Mouse (Mus musculus) myocyte (in vitro differentiated cells): ENCODE data around the gene Ankle2.

ENCODE experiments used
- CEBPB ChIP-seq: IDR thresholded peaks from 2 replicates; pipeline ENCODE4 v1.6.1; 2011; ENCODE audit warnings: mild to moderate bottlenecking, moderate library complexity; ENCODE audit not compliant: poor library complexity, insufficient read depth, severe bottlenecking
- E2F4 ChIP-seq: IDR thresholded peaks from one replicate; pipeline ENCODE4 v1.6.1; 2011; ENCODE audit warnings: mild to moderate bottlenecking, control low read depth, moderate library complexity; ENCODE audit not compliant: insufficient read depth
- MAX ChIP-seq: IDR thresholded peaks from one replicate; pipeline ENCODE4 v1.6.1; 2011; ENCODE audit warnings: low read depth, mild to moderate bottlenecking, control low read depth
- MYOD1 ChIP-seq, 3 experiments: IDR thresholded peaks; one replicate each; pipeline ENCODE4 v1.6.1; 2011; ENCODE audit warnings: control low read depth in 2 of 3, low read depth in 2 of 3, mild to moderate bottlenecking in 2 of 3, moderate library complexity in 1 of 3; ENCODE audit not compliant: insufficient read length in 2 of 3, control insufficient read depth in 1 of 3
- MYOG ChIP-seq, 3 experiments: IDR thresholded peaks; one replicate each; pipeline ENCODE4 v1.6.1; 2011; ENCODE audit warnings: control low read depth in 2 of 3, low read depth in 2 of 3, mild to moderate bottlenecking in 2 of 3; ENCODE audit not compliant: insufficient read length in 2 of 3, control insufficient read depth in 1 of 3, insufficient read depth in 1 of 3
- POLR2A ChIP-seq: IDR thresholded peaks from one replicate; pipeline ENCODE4 v1.6.1; 2011; ENCODE audit warnings: low read depth, mild to moderate bottlenecking, control low read depth, moderate library complexity; ENCODE audit not compliant: insufficient read length
- POLR2AphosphoS2 ChIP-seq: IDR thresholded peaks from one replicate; pipeline ENCODE4 v1.6.1; 2011; ENCODE audit warnings: low read depth, control low read depth; ENCODE audit not compliant: insufficient read length
- SRF ChIP-seq: IDR thresholded peaks from one replicate; pipeline ENCODE4 v1.6.1; 2011; ENCODE audit warnings: low read depth; ENCODE audit not compliant: control insufficient read depth, insufficient read length
- TCF12 ChIP-seq: IDR thresholded peaks from one replicate; pipeline ENCODE4 v1.6.1; 2011; ENCODE audit warnings: mild to moderate bottlenecking, control low read depth; ENCODE audit not compliant: poor library complexity, insufficient read depth, severe bottlenecking
- TCF3 ChIP-seq: IDR thresholded peaks from one replicate; pipeline ENCODE4 v1.6.1; 2011; ENCODE audit warnings: low read depth, control low read depth; ENCODE audit not compliant: insufficient read length
- USF1 ChIP-seq: IDR thresholded peaks from one replicate; pipeline ENCODE4 v1.6.1; 2011; ENCODE audit warnings: low read depth, mild to moderate bottlenecking, control low read depth, moderate library complexity

GRCm38 (mm10) chr5:110244091-110244490 is 13.3 kb downstream of the Ankle2 start:
- no peak for TF ChIP-seq POLR2A
- no peak for TF ChIP-seq MYOD1 (IDR thresholded peaks at IDR 0.05; ENCODE audit: control insufficient read depth in 1 of 3, insufficient read length in 2 of 3, low read depth in 2 of 3)
- TF ChIP-seq TCF12: no peak
- no peak for TF ChIP-seq E2F4
- TF ChIP-seq MAX: no peak
- no peak for TF ChIP-seq USF1
- no peak for TF ChIP-seq POLR2AphosphoS2
- TF ChIP-seq SRF: no peak
- TF ChIP-seq CEBPB: no peak
- no peak for TF ChIP-seq TCF3
- no peak for TF ChIP-seq MYOG (IDR thresholded peaks at IDR 0.05; ENCODE audit: control insufficient read depth in 1 of 3, insufficient read depth in 1 of 3, insufficient read length in 2 of 3, low read depth in 2 of 3)
